Mouse (Mus musculus) spleen, embryonic (tissue): Measurements from ENCODE around the gene Bckdha.

Source experiments
- CTCF ChIA-PET: fragments of 350-600 bp; sonication (Branson Sonifier 250); formaldehyde crosslinking; loops from one replicate; lab custom pipeline; 2022; lab: Charles Lee

Gene Bckdha

DNA sequence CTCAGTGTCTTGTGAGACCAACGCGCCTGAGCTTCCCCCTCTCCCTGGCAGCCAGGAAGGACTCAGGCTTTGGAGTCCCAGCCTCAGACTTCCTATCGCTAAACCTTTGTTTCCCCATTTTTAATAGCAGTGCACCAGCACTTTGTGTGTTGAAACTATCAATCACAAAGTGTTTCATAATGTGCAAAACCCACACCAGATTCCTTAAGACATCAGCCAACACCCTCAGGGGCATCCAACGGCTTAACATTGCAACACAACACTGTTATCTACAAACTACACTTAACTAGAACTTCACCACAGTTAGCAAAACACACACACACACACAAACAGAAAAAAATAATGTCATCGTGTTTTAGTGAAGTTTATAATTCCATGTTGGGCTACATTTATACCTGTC is 8.9 kb downstream of the Bckdha start:
- CTCF ChIA-PET = interaction anchor here (0.5 to 0.6 kb wide), 2 partner anchors 165 to 169 kb away, joined by 4 to 6 read pairs; no protein-coding TSS in a partner anchor

DNA sequence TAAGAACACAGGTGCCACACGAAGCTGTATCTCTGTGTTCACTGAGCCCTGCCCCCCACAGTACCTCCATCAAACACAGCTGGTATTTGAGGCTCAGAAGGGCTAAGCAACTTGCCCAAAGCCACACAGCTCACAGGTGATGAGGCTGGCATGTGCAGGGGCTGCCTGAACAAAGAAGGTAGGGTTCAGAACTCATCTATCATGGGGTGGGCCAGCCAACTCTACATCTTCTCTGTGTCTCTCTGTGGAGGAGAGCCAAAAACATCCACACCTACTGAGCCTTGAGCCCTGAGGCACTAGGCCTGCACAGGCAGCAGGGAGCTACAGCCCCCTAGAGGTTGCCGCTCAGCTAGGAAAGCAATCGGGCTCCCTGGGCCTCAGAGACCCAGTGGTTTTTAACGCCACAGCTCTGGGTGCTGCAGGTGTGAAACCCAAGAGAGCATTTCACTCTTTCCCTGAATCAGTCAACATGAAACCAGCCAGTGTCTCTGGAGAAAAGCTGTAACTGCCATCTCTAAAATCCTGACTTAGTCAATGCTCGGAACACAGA is 11.1 kb downstream of the Bckdha start:
- CTCF ChIA-PET = interaction anchor here (0.6 to 1.3 kb wide), 3 partner anchors 10 to 211 kb away, joined by 3 to 8 read pairs (median 3); no protein-coding TSS in a partner anchor

GRCm38 (mm10) chr7:25645074-25645473 is 13.7 kb downstream of the Bckdha start:
- CTCF ChIA-PET = interaction anchor here (2.1 kb wide), 1 partner anchor 19 kb away, joined by 4 read pairs; the partner anchor contains the start of gene B3gnt8

DNA sequence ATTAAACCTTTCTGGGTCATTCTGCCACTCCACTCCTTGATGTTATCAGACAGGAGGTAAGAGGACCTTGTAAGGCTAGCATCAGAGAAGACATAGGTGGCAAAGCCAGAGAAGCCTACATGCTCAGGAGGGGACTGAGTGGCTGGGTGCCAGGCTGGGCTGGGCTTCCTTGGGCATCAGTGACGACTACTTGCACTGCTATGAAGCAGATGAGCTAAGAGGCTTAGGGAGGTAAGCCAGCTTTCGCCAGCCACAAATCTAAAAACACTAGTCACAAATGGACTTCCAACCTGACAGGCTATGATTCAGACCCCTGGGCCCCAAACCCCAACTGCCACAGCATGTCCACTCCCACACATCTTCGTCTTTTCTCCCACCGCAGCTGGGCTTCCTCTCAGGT is 14.2 kb downstream of the Bckdha start:
- CTCF ChIA-PET = interaction anchor here (2.1 kb wide), 1 partner anchor 19 kb away, joined by 4 read pairs; the partner anchor contains the start of gene B3gnt8

GRCm38 (mm10) chr7:25644136-25644535 is 14.6 kb downstream of the Bckdha start:
- CTCF ChIA-PET = interaction anchor here (2.1 kb wide), 1 partner anchor 18 kb away, joined by 4 read pairs; the partner anchor contains the start of gene B3gnt8

GRCm38 (mm10) chr7:25639754-25640153 is 19.0 kb downstream of the Bckdha start:
- CTCF ChIA-PET = no interaction called here

GRCm38 (mm10) chr7:25637099-25637498 is 21.7 kb downstream of the Bckdha start:
- CTCF ChIA-PET = interaction anchor here (0.6 to 0.8 kb wide), 2 partner anchors 8 to 14 kb away, joined by 3 read pairs; no protein-coding TSS in a partner anchor

DNA sequence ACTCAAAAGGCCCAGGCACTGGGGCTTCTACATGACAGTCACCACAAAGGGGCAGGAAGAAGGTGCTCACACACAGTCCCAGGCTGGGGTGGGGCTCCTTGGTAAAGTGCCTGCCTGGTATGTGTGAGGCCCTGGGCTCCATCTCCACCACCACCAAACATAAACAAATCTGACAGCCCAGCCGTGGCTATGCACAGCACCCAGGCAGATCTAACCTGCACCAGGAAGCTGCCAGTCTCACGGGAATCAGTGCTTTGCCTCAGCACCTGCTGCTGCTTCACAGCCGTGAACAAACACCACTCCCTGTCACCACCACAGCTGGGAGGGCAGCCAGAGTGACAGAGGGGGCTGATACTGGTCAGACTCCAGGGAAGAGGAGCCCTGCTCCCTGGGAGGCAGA is 22.4 kb downstream of the Bckdha start:
- CTCF ChIA-PET = no interaction called here

DNA sequence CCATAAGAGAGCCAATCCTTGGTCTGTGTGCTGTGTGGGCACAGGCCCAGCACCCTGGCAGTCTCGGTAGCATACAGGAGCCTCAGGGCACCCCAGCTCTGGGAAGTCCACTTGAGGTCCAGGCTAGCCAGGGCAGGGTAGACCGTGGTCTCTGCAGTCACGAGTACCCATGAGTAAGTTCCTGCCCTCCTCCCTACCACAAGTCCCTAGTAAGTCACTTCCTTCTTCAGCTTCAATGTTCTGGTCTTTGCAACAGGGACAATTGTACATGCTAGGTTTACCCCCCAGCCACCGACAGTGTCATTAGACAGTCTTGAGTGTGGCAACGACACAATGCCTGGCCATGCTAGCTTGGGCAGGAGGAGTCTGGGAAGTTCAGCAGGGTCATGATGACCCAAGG is 26.1 kb downstream of the Bckdha start:
- CTCF ChIA-PET = no interaction called here

- CTCF ChIA-PET = no interaction called here
Measured at GRCm38 (mm10) chr7:25628323-25628620, 30.5 kb downstream of the Bckdha start.

GRCm38 (mm10) chr7:25627431-25628322 is 31.1 kb downstream of the Bckdha start:
- CTCF ChIA-PET = no interaction called here

DNA sequence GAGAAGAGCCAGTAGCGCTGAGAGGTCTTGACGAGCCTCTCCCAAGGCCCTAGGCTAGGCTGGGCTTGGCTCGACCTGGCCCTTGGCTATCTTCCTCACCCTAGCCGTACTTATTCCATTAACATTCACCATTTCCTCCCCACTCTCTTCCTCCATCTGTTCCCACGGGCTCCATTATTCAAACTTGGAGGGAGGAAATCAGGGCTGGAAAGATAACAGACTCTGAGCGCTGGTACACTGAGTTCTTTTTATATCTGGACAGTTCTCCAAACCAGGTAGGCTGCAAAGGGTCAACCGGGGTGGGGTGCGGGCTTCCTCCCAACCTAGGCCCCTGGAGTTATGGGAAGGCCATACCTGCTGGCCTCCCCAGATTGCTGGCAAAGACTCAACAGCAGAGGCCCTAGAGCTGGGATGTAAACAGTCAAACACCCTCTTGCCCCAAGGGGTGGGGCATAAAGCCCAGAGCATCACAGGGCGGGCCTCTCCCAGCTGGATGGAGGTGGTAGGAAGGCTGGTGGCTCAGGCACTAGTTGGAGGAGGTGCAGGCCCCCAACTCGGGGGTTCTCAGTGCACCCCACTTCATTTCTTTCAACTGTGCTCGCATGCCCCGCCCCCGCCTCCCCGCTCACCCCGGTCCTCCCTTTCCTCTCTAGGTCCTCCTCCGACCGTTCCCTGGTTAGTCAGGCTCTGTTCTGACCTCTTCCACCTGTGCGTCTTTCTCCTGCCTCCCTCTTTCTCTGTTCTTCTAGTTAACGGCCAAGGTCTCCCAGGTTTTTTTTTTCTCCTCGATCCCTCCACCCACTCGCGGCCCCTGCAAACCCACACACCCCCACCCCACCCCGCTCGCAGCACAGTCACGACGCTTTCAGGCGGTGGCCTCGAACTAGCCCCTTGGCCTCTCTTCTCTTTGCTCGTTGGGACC is 32.0 kb downstream of the Bckdha start, which contains the start of gene B3gnt8:
B3gnt8 (plus strand) TSS at position 146 of the 922 bp plus-strand sequence.
- CTCF ChIA-PET = interaction anchor here (0.5 to 1.4 kb wide), 3 partner anchors 18 to 513 kb away, joined by 4 read pairs; no protein-coding TSS in a partner anchor

DNA sequence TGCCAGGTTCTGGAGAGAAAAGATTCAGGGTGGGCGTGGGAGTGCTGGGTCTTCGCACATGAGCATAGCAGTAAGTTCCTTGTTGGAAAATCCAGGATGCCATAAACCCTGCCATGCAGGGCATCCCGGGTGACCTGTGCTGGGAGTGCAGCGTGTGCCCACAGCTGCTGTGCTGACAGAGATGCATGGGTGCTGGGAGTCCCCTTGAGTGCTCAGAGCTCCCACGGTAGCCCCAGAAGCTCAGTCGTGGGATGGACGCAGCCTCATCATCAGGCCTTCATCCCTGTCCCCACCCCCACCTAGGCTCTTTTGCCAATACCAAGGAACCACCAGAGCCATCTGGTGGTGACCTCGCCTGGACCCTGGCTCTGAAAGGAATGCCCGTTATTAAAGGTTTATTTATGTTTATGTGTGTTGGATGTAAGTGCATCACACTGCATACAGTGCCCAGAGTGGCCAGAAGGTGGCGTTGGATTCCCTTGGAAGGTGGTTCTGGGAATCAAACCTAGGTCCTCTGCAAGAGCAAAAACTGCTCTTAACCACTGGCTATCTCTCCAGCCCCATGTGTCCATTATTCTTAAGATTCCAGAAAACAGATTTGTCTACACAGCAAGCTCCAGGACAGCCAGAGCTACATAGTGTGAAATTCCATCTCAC is 33.1 kb downstream of the Bckdha start:
- CTCF ChIA-PET = interaction anchor here (0.6 to 1.4 kb wide), 3 partner anchors 19 to 184 kb away, joined by 4 to 7 read pairs (median 4); no protein-coding TSS in a partner anchor

DNA sequence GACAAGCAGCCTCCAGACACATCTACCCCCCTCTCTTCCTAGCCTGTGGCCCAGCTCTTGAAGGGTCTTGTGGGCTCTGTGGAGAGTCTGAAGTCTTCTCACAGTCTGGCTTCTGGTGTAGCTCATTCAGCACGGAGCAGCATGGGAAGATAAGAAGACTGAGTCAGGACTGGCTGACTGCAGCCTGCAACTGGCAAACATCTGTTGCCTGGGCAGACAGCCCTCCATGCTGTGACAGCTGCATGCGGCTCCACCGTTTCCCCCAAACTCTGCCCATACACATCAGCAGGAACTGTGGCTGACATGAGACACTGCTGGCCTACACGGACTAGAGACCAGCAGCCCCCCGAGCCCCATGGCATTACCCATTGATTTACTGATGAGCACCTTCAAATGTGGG is 33.9 kb downstream of the Bckdha start:
- CTCF ChIA-PET = no interaction called here

DNA sequence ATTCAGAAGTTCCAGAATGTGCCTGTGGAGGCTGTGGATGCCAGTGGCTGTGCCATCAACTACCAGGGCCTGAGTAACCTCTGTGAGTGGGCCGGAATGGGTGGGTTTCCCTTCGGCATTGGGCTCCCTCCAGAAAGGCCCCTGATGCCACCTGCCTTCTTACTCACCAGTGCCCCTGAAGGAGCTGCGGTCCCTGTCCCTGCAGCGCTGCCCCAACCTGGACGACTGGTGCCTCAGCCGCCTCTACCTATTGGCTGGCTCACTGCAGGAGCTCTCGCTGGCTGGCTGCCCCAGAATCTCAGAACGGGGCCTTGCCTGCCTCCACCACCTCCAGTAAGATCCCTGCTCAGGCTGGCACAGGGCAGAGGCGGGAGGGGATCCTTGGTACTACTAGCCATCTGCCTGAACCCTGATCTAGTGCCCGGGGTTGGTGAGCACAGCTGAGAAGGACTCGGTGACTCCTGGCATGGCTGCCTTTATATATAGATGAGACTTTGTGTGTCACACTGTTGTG is 34.9 kb downstream of the Bckdha start:
- CTCF ChIA-PET = interaction anchor here (0.5 to 0.6 kb wide), 2 partner anchors 386 to 408 kb away, joined by 3 to 8 read pairs; no protein-coding TSS in a partner anchor

GRCm38 (mm10) chr7:25620751-25621150 is 38.0 kb downstream of the Bckdha start:
- CTCF ChIA-PET = no interaction called here

GRCm38 (mm10) chr7:25620101-25620500 is 38.7 kb downstream of the Bckdha start:
- CTCF ChIA-PET = interaction anchor here (0.5 kb wide), 1 partner anchor 35 kb away, joined by 3 read pairs; no protein-coding TSS in a partner anchor

DNA sequence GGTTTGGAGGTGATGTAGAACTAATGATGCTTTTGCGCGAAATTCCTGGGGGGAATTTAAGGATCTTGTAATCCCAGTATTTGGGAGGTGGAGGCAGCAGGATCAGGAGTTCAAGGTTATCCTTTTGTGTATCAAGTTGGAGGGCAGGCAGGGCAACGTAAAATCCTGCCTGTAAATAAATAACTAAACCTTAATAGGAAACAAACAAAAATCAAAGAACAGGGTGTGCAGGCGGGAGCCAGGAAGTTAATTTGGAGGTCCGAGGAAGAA is 39.1 kb downstream of the Bckdha start:
- CTCF ChIA-PET = interaction anchor here (0.5 to 0.8 kb wide), 2 partner anchors 36 to 193 kb away, joined by 3 read pairs; no protein-coding TSS in a partner anchor

DNA sequence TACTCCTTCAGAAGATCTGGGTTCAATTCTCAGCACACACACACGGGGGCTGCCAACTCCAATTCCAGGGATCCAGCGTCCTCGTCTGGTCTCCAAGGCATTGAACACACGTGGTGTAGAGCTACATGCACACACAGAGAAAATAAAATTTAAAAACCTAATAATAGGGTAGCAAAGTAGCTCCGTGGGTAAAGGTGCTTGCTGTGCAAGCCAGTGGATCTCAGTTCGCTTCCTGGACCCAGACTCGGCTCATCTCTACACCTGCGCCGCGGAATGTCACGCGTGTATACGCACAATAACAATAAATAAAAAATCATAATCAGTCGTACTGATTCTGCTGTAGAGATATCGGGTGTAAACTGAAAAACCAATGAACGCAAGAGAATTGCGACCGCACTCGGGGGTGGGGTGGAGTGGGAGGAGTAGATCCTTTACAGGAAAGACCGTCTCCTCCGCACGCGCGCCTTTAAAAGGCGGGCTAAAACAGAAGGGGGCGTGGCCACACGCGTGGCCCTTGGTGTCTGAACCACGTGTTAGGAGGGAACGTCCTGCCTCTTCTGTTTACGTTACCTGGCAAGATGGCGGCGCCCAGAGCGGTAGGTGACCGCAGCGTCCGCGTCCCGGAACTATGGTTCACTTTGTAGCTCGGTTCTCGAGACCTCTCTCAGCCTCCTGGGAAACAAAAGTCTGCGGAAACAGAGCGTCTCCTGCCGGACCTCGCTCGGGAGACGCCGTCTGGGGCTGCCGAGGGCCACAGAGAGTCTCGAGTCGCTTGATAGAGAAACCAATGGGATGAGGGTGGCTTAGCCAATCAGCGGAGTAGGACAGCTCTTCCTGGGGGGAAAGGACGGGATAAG is 39.7 kb downstream of the Bckdha start, which contains the start of gene Dmac2:
Dmac2 (plus strand) TSS at position 550 of the 857 bp plus-strand sequence.
- CTCF ChIA-PET = interaction anchor here (0.5 to 0.8 kb wide), 2 partner anchors 36 to 192 kb away, joined by 3 read pairs; no protein-coding TSS in a partner anchor
